13 mouse cellular contexts compared by ENCODE assay signal in genomic region chr4:138336876-138337275, GRCm38 (mm10). TPM values are rescaled to one million over a fixed set of nuclear protein-coding genes. Genes with fewer than 3 reads are reported as not detected.
"Had no signal": no experiment of that assay in that cellular context is flagged by ENCODE, and none has a peak within 500 bp of the region (broad histone marks: within the 10 kb centered on the region; RNA-seq: fewer than 3 reads in every experiment).

No protein-coding gene starts in this region.

- H3K9me3 ChIP-seq: midbrain, embryonic 10.5 days; midbrain, embryonic 12.5 days; midbrain, embryonic 15.5 days; neural tube, embryonic 12.5 days had no signal

- ATAC-seq: midbrain, embryonic 15.5 days had no signal

- DNase-seq: lung, adult 18-20 months; lung, embryonic 14.5 days; lung, postnatal 10 days; lung, postnatal 4 days; right cerebral cortex, postnatal 14 days; thymus, adult 18-20 months; thymus, postnatal 14 days; thymus, postnatal 36 days had no signal

- H3K27ac ChIP-seq: midbrain, embryonic 10.5 days; midbrain, embryonic 12.5 days; midbrain, embryonic 15.5 days; neural tube, embryonic 12.5 days had no signal

- H3K27me3 ChIP-seq: midbrain, embryonic 15.5 days; neural tube, embryonic 12.5 days had no signal

- H3K36me3 ChIP-seq: midbrain, embryonic 10.5 days; midbrain, embryonic 12.5 days; midbrain, embryonic 15.5 days; neural tube, embryonic 12.5 days had no signal

- H3K4me2 ChIP-seq: lung, embryonic 14.5 days; midbrain, embryonic 12.5 days; midbrain, embryonic 15.5 days; neural tube, embryonic 12.5 days had no signal

- H3K4me1 ChIP-seq: midbrain, embryonic 10.5 days; midbrain, embryonic 12.5 days; midbrain, embryonic 15.5 days; neural tube, embryonic 12.5 days had no signal

- H3K9ac ChIP-seq: lung, embryonic 14.5 days; midbrain, embryonic 12.5 days; midbrain, embryonic 15.5 days; neural tube, embryonic 12.5 days had no signal

- H3K4me3 ChIP-seq: midbrain, embryonic 10.5 days; midbrain, embryonic 12.5 days; midbrain, embryonic 15.5 days; neural tube, embryonic 12.5 days had no signal

RNA-seq across cellular contexts. Expression of gene Fam43b, which starts 59.5 kb away (rescaled TPM):
- polyA plus RNA-seq: liver, embryonic 16.5 days; lung, embryonic 14.5 days; midbrain, embryonic 10.5 days had no signal
